Mouse (Mus musculus) gonadal fat pad, adult 2 months (tissue): ENCODE results near the gene Cd276. TPM values are rescaled to one million over a fixed set of nuclear protein-coding genes. Genes with fewer than 3 reads are reported as not detected.
"Not testable (repeated sequence)": the region's sequence is repeated elsewhere in the genome, so short reads cannot be mapped to it uniquely, and the experiment has no call there.

ENCODE experiments used
- DNase-seq: peaks from one replicate; pipeline ENCODE4 v3.0.0-alpha.2; 2012; ENCODE audit warnings: low read depth
- polyA plus RNA-seq: library from polyadenylated mRNA; depleted of rRNA; stranded (reverse); fragments of >200 nt; gene quantifications from 2 replicates; pipeline ENCODE4 v1.2.3, GENCODE M21; 2012; rRNA removed

The Cd276 gene
- 5.2 and 6.5 TPM in 2 replicates for polyA plus RNA-seq

DNA sequence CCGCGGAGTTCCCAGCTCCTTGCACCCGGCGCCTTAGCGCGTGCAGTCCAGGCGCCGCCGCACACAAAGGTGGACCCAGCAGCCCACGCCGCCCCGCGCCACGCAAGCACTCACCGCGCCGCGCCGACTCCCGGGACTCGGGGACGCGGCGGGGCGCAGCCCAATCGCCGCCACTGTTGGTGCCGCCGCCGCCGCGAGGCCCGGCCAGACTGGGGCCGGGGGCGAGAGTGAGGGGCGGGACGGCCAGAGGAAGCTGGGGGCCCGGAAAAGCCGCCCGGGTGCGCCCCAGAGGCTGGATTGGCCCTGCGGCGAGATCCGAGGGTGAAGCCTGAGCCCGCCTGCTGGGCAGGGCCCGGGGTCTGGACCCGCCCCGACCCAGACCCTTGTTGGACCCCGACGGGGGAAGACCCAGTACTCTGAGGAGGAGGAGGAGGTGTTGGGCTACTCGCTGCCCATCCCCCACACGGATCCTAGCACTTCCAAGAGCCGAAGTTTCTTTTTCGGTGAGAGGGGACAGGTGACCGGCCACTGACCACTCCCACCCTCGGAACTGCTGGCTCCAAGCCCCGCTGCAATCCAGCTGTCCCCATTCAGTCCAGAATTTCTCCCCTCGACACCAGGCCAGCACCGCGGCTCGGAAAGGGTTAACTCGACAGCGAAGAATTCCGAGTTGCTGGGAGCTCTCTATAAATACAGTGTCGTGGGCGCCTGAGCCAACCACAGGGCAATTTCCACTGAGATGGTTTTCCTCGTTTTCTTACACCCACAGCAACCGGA is at the start of gene Cd276:
Cd276 (minus strand) TSS at position 530 of the 777 bp plus-strand sequence.
- no peak for DNase-seq

DNA sequence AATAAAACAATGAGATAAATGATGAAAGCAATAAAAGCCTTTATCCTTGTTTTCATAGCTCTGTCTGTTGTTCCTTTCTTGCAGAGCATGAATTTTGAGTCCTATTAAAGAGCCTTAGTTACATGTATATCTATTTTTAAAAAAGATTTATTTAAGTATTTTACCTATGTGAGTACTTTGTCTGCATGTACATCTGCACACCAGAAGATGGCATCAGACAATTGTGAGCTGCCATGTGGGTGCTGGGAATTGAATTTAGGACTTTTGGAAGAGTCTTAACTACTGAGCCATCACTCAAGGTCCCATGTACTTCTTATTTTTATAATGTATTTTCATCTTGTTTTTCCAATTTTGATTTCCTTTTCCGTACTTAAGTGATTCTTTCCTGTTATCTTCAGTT is 40.1 kb upstream of the Cd276 start:
- DNase-seq = no peak

DNA sequence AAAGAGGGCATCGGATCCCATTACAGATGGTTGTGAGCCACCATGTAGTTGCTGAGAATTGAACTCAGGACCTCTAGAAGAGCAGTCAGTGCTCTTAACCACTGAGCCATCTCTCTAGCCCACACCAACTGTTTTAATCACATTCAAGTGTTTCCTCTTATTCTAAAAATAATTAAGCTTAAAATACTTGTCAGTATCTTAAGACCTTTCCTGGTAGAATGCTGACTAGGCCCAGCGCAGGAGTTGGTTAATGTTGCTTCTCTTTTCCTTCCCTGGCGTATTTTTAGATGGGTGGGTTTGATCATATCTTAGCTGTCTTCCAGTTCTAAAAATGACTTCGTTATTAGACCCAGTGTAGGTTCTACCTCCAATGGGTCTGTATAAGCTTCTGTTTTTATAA is 33.4 kb upstream of the Cd276 start:
- no peak for DNase-seq

DNA sequence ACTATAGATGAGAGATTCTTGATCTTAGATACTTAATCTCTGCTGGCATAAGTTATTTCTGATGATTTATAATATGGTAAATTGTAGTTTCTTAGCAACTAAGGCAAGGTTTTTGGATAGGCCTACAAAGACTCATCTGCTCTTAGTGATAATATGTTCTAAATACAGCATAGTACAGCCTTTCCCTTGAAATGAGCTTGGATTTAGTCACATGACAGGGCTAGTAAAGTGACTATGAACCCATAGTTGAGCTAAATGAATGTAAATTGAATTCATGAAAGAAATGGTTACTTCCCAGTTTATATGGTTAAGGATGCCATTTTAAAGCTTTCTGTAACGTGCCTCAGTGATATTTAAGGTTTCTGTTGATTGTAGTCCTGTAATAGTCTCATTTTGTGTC is 29.1 kb upstream of the Cd276 start:
- no peak for DNase-seq

DNA sequence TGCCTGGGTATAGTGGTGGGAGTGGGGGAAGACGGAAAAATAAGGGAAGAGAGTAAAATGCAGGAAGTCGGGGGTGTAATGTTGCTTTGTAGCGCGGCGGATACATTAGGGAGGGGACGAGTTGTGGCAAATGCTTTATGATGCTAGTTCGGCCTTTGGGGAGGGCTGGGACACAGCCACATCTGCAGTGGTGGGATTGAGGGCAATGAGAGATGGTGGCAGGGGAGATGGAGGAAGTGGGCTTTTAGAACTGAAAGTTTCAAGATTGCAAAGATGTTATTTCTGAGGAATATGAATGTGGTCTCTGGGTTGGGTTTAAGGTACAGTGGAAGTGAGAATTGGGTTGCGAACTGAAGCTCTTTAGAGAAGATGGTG is 28.0 kb upstream of the Cd276 start:
- DNase-seq = no peak

DNA sequence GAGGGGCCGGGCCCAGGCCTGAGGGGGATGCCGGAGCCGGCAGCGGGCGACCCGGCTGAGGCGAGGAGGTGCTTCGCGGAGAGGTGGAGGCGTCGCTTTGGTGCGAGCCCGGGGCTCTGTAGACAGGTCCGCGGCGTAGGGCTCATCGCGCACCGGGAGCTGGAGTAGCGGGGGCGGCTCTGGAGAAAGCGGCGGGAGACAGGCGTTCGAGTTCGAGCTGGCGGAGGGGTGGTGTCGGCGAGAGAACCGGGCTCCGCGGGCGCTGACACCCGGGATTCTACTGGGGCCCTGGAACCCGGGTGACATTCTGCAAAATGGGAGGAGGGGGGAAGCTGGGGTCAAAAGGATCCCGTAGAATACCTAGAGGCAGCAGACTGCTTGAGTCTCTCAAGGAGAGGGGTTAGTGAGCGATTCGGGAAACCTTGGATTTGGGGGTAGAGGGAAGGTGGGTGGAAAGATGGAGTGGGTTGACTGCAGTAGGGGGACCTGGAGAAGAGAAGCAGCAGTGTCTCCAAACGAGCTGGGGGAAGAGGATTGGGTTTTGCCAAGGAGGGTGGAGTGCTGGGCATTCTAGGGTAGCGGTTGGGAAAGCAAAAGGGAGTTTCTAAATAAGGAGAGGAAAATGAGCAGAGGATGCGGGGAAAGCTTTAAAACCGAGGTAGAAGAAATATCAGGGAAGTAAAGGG is 27.5 kb upstream of the Cd276 start:
- no peak for DNase-seq

DNA sequence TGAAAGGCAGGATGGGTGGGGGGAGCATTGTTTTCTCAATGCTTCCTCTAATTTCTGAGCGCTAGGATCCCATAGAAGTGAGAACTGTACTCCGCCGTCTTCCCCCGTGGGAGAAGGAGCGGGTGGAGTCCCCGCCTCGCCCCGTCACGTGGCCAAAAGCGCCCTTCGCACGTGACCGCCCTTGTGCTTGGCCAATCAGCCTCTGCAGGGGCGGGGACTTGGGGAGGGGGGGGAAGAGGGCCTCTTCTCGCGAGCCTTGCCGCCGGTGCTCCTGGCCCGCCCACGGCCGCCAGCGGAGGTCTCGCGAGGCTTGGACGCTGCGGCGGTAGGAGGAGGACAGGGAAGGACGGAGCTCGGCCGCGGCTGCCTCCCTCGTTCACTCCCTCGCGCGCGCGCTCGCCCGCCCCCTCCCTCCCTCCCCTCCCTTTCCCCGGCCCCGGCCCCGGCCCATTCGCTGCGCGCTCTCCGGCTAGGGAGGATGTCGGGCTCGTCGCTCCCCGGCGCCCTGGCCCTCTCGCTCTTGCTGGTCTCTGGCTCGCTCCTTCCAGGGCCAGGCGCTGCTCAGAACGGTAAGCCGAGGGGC is 26.8 kb upstream of the Cd276 start, which contains the start of gene Nptn:
Nptn (plus strand) TSS at position 283 of the 583 bp plus-strand sequence.
- peak; percentile 56 for DNase-seq

DNA sequence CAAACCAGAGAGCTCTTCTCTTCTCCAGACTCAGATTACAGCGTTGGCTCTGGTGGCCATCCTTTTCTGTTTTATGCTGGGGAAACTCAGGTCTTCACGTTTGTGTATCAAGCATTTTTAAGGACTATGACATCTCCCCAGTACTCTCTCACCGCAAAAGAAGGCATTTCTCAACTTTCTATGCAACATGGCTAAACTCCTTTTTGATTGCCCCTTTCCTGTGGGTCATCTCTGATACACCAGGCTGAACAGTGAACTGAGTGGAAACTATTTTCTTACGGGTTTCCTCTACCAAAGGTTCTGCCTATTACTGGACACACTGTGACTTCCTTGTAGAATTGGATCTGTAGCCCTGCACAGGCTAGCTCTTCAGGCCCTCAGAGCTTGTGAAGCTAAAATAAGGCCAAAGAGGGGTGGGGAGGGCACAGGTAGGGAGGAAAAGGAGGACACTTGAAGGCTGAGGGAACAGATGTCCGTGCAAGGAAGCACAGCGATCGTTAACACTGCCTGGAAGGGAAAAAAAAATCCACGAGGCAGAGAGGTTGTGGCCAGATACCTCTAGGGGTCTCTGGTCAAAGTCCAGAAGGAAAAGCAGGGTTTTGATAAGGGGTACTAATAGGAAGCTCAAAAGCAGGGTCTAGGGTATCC is 26.2 kb upstream of the Cd276 start:
- DNase-seq = no peak

DNA sequence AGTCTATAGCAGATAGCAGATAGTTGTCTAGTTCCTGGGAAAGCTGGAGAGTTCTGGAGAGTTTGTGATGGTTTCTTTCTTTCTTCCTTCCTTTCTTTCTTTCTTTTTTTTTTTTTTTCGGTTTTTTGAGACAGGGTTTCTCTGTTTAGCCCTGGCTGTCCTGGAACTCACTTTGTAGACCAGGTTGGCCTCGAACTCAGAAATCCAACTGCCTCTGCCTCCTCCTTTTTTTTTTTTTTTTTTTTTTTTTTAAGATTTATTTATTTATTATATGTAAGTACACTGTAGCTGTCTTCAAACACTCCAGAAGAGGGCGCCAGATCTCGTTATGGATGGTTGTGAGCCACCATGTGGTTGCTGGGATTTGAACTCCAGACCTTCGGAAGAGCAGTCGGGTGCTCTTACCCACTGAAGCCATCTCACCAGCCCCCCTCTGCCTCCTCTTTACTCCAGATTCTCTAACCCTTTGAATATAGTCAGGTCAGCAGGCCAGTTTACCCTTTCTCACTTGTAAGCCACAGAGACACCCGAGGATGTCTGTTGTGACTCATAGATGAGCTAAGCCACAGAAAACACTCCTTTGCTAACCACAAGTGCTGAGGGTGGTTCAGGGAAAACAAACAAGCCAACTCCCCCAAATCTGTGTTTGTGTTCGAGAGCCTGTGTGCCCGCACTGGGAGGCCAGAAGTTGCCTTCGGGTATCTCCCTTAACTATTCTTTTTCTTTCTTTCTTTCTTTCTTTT is 25.4 kb upstream of the Cd276 start:
- DNase-seq = not testable (repeated sequence)

DNA sequence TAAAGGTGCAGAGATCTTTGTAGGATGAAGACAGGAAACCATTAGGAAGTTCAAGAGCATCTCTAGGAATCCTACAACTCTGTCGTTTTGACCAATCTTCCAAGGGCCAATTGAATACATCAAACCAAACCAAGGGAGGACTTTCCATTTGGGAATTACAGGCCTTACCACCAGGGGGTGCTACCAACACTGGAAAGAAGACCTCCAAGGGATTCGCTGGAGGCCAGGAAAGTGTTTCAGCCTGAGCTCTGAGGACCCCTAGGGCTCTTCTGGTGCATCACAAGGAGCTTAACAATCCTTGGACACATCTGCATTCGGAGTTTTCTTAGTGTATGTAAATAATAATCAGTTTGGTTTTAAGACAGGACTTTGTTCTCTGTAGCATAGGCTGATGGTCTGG is 23.4 kb upstream of the Cd276 start:
- DNase-seq = no peak

DNA sequence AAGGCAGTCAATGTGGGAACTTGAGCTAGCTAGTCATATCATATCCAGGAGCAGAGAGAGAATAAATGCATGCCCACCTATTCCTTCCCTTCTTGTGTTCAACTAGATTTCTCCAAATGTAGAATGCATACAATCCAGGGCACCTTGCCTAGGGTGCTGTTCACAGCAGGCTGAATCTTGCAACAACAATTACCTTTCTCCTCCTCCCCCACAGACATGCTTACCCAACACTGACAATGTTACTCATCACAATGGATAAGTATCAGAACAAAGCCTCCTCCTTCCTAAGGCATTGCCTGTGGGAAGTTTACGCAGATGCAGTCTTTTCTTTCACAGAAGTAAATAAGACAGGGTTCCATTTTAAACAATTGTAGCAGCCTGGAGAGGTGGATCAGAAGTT is 15.8 kb upstream of the Cd276 start:
- DNase-seq = no peak

DNA sequence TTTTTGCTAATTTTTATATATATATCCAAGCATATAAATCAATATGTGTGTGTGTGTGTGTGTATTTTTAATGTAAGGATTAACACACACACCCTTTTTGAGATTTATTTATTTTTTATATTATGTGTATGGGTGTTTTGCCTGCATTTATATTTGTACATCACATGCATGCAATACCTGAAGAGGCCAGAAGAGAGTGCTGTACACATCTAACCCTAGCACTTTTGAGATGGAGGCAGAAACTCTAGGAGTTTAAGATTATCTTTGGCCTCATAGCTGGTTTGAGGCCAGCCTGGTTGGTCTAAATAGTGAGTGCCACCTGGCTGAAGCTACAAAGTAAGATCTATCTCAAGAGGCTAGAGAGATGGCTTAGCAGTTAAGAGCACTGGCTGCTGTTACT is 12.4 kb upstream of the Cd276 start:
- no peak for DNase-seq

DNA sequence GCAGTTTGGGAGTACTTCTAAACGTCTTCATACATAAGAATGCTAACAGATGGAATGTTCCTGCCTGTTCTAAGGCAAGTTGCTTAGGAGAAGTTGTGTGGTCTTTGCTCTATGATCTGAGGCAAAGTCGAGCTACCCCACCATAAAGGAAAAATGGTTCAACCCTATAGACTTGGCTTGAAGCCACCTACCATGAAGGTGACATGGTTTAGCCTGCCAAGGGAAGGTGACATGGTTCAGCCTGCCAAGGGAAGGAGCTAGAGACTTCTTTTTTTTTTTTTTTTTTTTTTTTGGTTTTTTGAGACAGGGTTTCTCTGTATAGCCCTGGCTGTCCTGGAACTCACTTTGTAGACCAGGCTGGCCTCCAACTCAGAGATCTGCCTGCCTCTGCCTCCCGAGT is 10.7 kb upstream of the Cd276 start:
- not testable (repeated sequence) for DNase-seq

DNA sequence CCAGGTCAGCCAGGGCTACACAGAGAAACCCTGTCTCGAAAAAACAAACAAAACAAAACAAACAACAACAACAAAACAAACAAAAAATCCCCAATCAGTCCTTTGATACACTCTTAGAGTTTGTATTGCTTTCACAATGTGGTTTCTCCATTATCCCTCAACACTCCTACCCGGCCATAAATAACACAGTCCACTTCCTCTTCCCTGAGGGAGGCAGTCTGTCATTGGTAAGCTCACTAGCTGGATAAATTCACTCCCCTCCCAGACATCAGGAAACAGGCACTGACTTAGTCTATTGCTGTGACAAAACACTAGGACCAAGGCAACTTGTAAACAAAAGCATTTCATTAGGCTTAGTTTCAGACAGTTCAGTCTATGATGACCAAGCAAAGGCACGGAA is 5.0 kb upstream of the Cd276 start:
- DNase-seq = no peak

DNA sequence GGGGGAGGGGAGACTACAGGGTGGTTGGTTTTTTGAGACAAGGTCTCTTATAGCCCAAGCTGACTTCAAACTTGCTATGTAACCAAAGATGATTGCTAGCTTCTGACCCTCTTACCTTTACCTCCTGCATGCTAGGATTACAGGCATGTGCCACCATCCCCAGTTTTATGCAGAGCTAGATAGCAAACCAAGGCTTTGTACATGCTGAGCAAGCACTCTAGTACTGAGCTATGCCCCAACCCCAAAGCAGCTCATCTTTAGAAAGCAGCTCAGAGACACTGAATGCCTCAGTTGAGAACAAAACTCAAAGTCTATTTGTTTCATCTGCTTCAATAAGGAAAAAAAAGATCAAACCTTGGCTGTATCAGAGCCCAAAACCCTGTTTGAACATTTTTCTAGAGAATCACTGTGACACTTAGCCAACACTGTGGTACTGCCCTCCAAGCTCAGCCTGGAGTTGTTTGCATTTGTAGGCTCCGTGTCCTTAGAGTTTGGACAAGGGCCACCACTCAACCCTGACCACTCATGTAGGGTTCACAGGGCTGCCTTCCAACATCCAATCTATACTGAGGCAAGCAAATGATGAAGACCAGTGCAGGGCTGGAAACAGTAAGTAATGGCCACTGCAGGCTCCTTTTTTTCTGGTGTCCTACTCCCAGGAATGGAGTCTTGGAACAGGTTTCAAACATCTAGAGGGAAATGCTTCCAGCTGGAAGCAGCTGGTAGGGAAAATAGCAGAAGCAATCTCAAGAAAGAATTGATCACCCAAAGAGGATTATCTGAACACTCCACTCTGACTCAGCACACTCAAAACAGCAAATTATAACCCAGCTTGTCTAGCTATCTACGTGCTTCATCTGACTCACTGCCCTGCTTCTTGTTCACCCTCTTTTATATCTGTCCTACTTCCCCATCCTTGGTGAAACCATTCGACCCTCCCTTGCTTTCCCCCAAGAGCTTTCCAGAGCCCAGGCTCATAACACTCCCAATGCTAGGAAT is 2.5 kb upstream of the Cd276 start:
- no peak for DNase-seq

DNA sequence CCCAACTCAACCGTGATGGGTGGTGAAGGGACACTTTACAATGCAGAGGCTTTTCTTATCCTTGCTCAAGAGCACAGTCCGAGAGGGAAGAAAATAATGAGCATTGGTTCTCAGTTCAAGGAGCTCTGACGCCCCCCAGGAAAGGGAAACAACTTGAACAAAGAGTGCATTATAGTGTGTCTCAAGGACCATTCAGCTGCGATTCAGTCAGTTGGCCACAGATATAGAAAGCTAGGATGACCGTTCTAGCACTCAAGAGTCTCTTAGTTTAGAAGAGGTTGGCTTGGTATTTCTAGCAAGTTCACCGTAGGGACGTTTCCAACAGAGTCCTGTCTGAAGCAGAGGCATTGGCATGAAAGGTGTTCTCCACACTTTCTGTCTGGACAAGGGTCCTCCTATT is 1.4 kb upstream of the Cd276 start:
- no peak for DNase-seq

DNA sequence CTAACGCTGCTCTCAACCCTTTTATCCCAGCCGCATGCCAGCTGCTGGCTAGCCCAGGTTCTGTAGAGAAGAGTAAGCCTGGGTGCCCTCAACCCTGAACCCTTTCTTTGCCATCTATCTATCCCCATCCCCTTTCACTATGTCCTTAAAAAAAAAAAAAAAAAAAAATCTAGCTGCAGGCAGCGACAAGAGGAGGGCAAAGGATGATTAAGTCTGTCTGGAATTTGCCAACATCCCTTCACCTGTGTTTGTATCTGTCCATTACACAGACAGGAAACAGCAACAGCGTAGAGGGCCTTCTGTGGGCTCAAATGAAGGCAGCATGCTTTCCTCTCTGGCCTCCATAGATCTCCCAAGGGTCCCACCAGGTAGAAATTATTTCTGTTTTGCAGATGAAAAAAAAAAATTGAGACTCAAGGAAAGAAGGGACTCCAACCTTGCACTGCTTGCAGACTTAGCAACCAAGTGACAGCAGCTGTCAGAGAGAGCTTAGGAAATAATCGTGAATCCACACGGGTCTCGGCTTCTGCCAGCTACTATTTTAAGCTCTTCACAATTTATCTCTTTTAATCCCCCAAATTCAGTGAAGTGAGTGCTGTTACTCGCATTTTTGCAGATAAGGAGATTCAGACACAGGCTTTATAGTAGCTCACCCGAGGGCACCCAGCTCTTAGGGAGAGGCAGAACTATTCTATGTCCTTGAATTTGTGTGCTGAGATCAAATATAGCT is 613 bp upstream of the Cd276 start:
- DNase-seq = no peak

DNA sequence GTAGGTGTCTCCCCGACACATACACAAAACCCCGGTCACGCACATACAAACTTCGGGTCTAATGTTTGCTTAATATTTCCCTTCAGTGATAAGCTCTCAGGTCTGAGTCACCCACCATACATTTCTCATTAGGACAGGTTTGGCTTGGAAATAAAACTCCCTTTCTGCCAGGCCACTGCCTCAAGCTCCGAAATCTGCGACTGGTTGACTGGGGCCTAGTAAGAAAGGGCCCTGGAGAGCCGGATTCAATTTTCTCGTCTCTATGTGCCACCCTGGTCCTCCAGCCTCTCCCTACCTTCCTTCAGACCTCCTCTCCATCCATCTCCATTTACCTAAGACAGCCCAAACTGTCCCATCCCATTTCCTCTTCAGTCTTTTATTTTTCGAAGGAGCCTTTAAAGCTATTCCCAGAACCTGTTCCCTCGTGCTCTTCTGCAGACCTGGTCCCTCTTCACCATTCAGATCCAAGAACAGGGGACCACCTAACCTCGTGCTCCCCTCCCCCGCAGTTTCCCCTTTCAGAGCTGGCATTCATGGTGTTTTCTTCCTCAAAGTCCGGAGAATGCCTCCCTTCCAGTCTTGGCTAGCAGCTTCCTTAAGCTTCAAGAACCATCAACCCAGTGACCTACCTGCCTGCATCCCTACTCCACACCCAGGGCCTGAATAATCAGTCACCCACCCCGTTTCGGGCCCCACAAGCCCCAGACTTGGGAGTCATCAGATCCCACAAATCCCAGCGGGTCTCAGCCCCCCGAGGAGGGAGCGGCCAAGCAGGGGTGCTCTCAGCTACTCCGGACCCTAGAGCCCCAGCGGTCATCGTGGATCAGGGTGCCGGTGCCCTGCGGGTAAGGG is 955 bp downstream of the Cd276 start:
- DNase-seq = no peak

DNA sequence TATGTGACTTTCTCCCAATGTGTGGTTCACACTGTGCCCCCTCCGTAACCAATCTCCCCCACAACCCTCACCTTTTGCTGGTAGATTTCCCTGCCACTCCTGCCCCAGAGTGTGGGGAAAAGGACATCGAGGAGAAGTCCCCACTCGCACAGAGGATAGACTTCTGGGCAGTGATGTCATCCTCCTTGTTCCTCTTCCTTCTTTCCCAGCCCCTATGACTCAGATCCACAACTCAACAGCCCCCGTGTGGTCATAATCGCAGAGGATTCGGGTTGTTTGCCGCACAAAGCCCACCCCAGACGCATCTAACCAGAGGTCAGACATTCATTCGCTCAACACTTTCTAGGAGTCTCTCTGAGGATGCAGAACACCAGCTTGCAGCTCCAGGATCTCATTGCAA is 3.2 kb downstream of the Cd276 start:
- no peak for DNase-seq
